ENCODE assay signal across 18 mouse cellular contexts in the genomic region with DNA sequence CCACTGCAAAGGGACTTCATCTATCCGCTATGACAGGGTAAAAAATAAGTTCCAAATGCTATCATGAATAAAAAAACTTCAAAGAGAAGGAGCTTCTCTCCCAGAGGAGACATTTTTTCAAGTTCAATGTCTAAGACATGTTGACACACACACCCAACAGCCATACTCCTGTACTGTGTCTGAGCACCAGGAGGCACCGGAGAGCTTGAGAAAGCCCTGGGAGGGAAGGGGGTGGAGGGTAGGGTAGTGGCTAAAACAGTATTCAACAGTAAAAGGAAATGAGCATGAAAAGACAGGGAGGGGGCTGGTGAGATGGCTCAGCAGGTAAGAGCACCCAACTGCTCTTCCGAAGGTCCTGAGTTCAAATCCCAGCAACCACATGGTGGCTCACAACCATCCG. TPM values are rescaled to one million over a fixed set of nuclear protein-coding genes. Genes with fewer than 3 reads are reported as not detected.
DNase-seq lines count a peak whose midpoint lies in the region; ATAC-seq and TF ChIP-seq lines count a peak whose summit lies in the region.
"Had no signal": no experiment of that assay in that cellular context is flagged by ENCODE, and none has a peak within 500 bp of the region (broad histone marks: within the 10 kb centered on the region; RNA-seq: fewer than 3 reads in every experiment).

No protein-coding gene starts in this region.

- peak; percentile 27; the same call in 1 of the 2 replicates for TF ChIP-seq CTCF in kidney, postnatal 0 days (IDR thresholded peaks at IDR 0.05; ENCODE audit: low read depth)
- TF ChIP-seq CTCF in CH12.LX (conservative IDR thresholded peaks at IDR 0.05 in 1 of 2, IDR thresholded peaks at IDR 0.05 in 1 of 2; ENCODE audit: low read depth in 2 of 2, low read length in 2 of 2): peak in 1 of 2 experiments; percentile 50; a peak in 2 of 4 replicates
- TF ChIP-seq CTCF in kidney, adult 2 months (conservative IDR thresholded peaks at IDR 0.05; ENCODE audit: insufficient read depth, insufficient read length, low read depth, low read length): no peak

- H3K9me3 ChIP-seq in kidney, postnatal 0 days (replicated peaks; ENCODE audit: low read length): no peaks in the 10 kb centered on the region
- no peaks in the 10 kb centered on the region for H3K9me3 ChIP-seq in CH12.LX (replicated peaks; ENCODE audit: low read length)
- no peaks in the 10 kb centered on the region for H3K9me3 ChIP-seq in neural tube, embryonic 15.5 days (replicated peaks)
- H3K9me3 ChIP-seq: embryonic facial prominence, embryonic 15.5 days; forebrain, embryonic 12.5 days; hindbrain, embryonic 15.5 days; lung, embryonic 15.5 days; megakaryocyte, embryonic 14.5 days; neural tube, embryonic 13.5 days had no signal

- no peak overlapping the region for H3K4me2 ChIP-seq in kidney, postnatal 0 days (ENCODE audit: low read length)
- H3K4me2 ChIP-seq in CH12.LX (ENCODE audit: insufficient read depth, low read depth, poor library complexity, severe bottlenecking): no peak overlapping the region
- no peak overlapping the region for H3K4me2 ChIP-seq in neural tube, embryonic 15.5 days
- H3K4me2 ChIP-seq: embryonic facial prominence, embryonic 15.5 days; forebrain, embryonic 12.5 days; hindbrain, embryonic 15.5 days; lung, embryonic 15.5 days; neural tube, embryonic 13.5 days had no signal

- no peak for TF ChIP-seq EP300 in CH12.LX (IDR thresholded peaks at IDR 0.05; ENCODE audit: low read length)

- H3K27ac ChIP-seq in kidney, postnatal 0 days: no peak overlapping the region
- H3K27ac ChIP-seq in CH12.LX (ENCODE audit: insufficient read depth, low read depth): no peak overlapping the region
- H3K27ac ChIP-seq in kidney, adult 2 months (ENCODE audit: insufficient read depth, low read depth, low read length): no peak overlapping the region
- H3K27ac ChIP-seq in neural tube, embryonic 15.5 days (replicated peaks): no peak overlapping the region
- H3K27ac ChIP-seq: embryonic facial prominence, embryonic 15.5 days; forebrain, embryonic 12.5 days; hindbrain, embryonic 15.5 days; lung, embryonic 15.5 days; neural tube, embryonic 13.5 days had no signal

- ATAC-seq in kidney, postnatal 0 days (replicated peaks; ENCODE audit: low FRiP score, low read depth): no peak
- peak; percentile 74 for ATAC-seq in granulocyte monocyte progenitor cell, adult 5-6 weeks (replicated peaks; ENCODE audit: poor library complexity, severe bottlenecking)
- no peak for ATAC-seq in neural tube, embryonic 15.5 days (ENCODE audit: low FRiP score)

- in situ Hi-C loops in CH12.LX (cut with MboI; ENCODE audit: low pct_ligation_motif_present, low pct_unique_long_range_greater_than_20kb, low sequenced_read_pairs): no loop called here

- H3K79me2 ChIP-seq in CH12.LX (replicated peaks; ENCODE audit: control insufficient read depth, extremely low read depth, insufficient read depth, poor library complexity, severe bottlenecking): no peaks in the 10 kb centered on the region

- no peak overlapping the region for H3K9ac ChIP-seq in kidney, postnatal 0 days (ENCODE audit: low read depth, low read length)
- H3K9ac ChIP-seq in CH12.LX (ENCODE audit: insufficient read depth, low read depth): no peak overlapping the region
- no peak overlapping the region for H3K9ac ChIP-seq in neural tube, embryonic 15.5 days (replicated peaks)
- H3K9ac ChIP-seq: embryonic facial prominence, embryonic 15.5 days; forebrain, embryonic 12.5 days; hindbrain, embryonic 15.5 days; lung, embryonic 15.5 days; neural tube, embryonic 13.5 days had no signal

- 88% methylated on average over 3 of the region's 4 CpGs for WGBS in kidney, postnatal 0 days
- 93% methylated on average over 4 of the region's 4 CpGs for WGBS in kidney, adult 2 months
- WGBS in neural tube, embryonic 15.5 days: 92% methylated on average over 4 of the region's 4 CpGs

- no peak for TF ChIP-seq POLR2A in CH12.LX (IDR thresholded peaks at IDR 0.05; ENCODE audit: low read depth, low read length)
- no peak for TF ChIP-seq POLR2A in kidney, adult 2 months (IDR thresholded peaks at IDR 0.05; ENCODE audit: low read depth, low read length)

- no peaks in the 10 kb centered on the region for H3K36me3 ChIP-seq in kidney, postnatal 0 days (ENCODE audit: insufficient read depth, low read length)
- H3K36me3 ChIP-seq in CH12.LX (replicated peaks in 1 of 2; ENCODE audit: control insufficient read depth in 1 of 2, insufficient read depth in 1 of 2, low read length in 1 of 2): no peaks in the 10 kb centered on the region
- H3K36me3 ChIP-seq in kidney, adult 2 months (ENCODE audit: control insufficient read depth, insufficient read depth, low read length): no peaks in the 10 kb centered on the region
- no peaks in the 10 kb centered on the region for H3K36me3 ChIP-seq in neural tube, embryonic 15.5 days
- H3K36me3 ChIP-seq: embryonic facial prominence, embryonic 15.5 days; forebrain, embryonic 12.5 days; hindbrain, embryonic 15.5 days; lung, embryonic 15.5 days; neural tube, embryonic 13.5 days had no signal

- no peak overlapping the region for H3K4me3 ChIP-seq in kidney, postnatal 0 days (replicated peaks; ENCODE audit: low read depth, low read length)
- no peak overlapping the region for H3K4me3 ChIP-seq in CH12.LX (replicated peaks in 1 of 3; ENCODE audit: low read depth in 2 of 3, low read length in 2 of 3, poor library complexity in 1 of 3)
- H3K4me3 ChIP-seq in kidney, adult 2 months (ENCODE audit: insufficient read depth, low read depth, low read length): no peak overlapping the region
- no peak overlapping the region for H3K4me3 ChIP-seq in neural tube, embryonic 15.5 days (replicated peaks)
- H3K4me3 ChIP-seq: embryonic facial prominence, embryonic 15.5 days; forebrain, embryonic 12.5 days; hindbrain, embryonic 15.5 days; lung, embryonic 15.5 days; megakaryocyte, embryonic 14.5 days; neural tube, embryonic 13.5 days had no signal

- dilution Hi-C loops in CH12.LX (cut with MboI; ENCODE audit: extremely low pct_ligation_motif_present, extremely low pct_unique_long_range_greater_than_20kb, low sequenced_read_pairs): no loop called here

- peak; percentile 43 for TF ChIP-seq RAD21 in CH12.LX (IDR thresholded peaks at IDR 0.05; ENCODE audit: low read depth, low read length)

- no peaks in the 10 kb centered on the region; the same call in 1 of the 2 replicates for H3K27me3 ChIP-seq in kidney, postnatal 0 days (ENCODE audit: insufficient read depth, low read length)
- no peaks in the 10 kb centered on the region for H3K27me3 ChIP-seq in CH12.LX (replicated peaks)
- no peaks in the 10 kb centered on the region for H3K27me3 ChIP-seq in kidney, adult 2 months (replicated peaks; ENCODE audit: control insufficient read depth, insufficient read depth, low read length)
- no peaks in the 10 kb centered on the region for H3K27me3 ChIP-seq in neural tube, embryonic 15.5 days (replicated peaks)
- H3K27me3 ChIP-seq: embryonic facial prominence, embryonic 15.5 days; forebrain, embryonic 12.5 days; hindbrain, embryonic 15.5 days; lung, embryonic 15.5 days; neural tube, embryonic 13.5 days had no signal

- no peak for DNase-seq in kidney, postnatal 0 days (ENCODE audit: low spot score)
- no peak for DNase-seq in kidney, postnatal 14 days
- peak; percentile 27 for DNase-seq in CH12.LX (ENCODE audit: extremely low read depth)
- peak; percentile 45 for DNase-seq in thymus, postnatal 25 days
- DNase-seq in kidney, adult 2 months: no peak
- no peak for DNase-seq in cerebellum, adult 11-12 months
- DNase-seq: cerebellum, adult 2 months; heart, postnatal 14 days; kidney, postnatal 10 days; liver had no signal

- no peaks in the 10 kb centered on the region for H3K4me1 ChIP-seq in kidney, postnatal 0 days (replicated peaks; ENCODE audit: insufficient read depth, low read length)
- no peaks in the 10 kb centered on the region for H3K4me1 ChIP-seq in CH12.LX (ENCODE audit: control insufficient read depth in 1 of 2, insufficient read depth in 2 of 2)
- H3K4me1 ChIP-seq in kidney, adult 2 months (ENCODE audit: control insufficient read depth, insufficient read depth, low read length): no peaks in the 10 kb centered on the region
- H3K4me1 ChIP-seq in neural tube, embryonic 15.5 days: no peaks in the 10 kb centered on the region
- H3K4me1 ChIP-seq: embryonic facial prominence, embryonic 15.5 days; forebrain, embryonic 12.5 days; hindbrain, embryonic 15.5 days; lung, embryonic 15.5 days; megakaryocyte, embryonic 14.5 days; neural tube, embryonic 13.5 days had no signal

TF ChIP-seq in CH12.LX, 34 proteins besides CTCF, POLR2A, EP300 and RAD21:
- peak; percentile 40 for TF ChIP-seq SMC3 (IDR thresholded peaks at IDR 0.05; ENCODE audit: low read depth, low read length)
- TF ChIP-seq KAT2A (IDR thresholded peaks at IDR 0.05; ENCODE audit: insufficient replicate concordance, low read length): no peak
- TF ChIP-seq ETS1 (conservative IDR thresholded peaks at IDR 0.05; ENCODE audit: low read depth, low read length): no peak
- no peak for TF ChIP-seq MYC (IDR thresholded peaks at IDR 0.05; ENCODE audit: low read depth, low read length)
- TF ChIP-seq ZC3H11A (IDR thresholded peaks at IDR 0.05; ENCODE audit: low read depth, low read length): no peak
TF ChIP-seq in CH12.LX: peak in this region for 1.

RNA-seq across cellular contexts. Expression of gene Atp8a2, which starts 58.6 kb away (rescaled TPM):
- polyA plus RNA-seq in kidney, postnatal 0 days (2015; fragmentation: Nextera tagmentation; extraction: Ambion mirVana): 0.59 and 0.84 TPM in 2 replicates
- 0.08 and 0.21 TPM in 2 replicates for total RNA-seq in CH12.LX (2012; rRNA removed)
- total RNA-seq in CH12.LX (2014; rRNA removed): 0.11 and 0.15 TPM in 2 replicates
- polyA plus RNA-seq in CH12.LX (2012; ENCODE audit: insufficient read length, low read depth): 0.25 and 0.29 TPM in 2 replicates
- 0.21 and 1.3 TPM in 2 replicates for total RNA-seq in granulocyte monocyte progenitor cell, adult 5-6 weeks (2014; fragmentation: Nextera tagmentation)
- total RNA-seq in granulocyte monocyte progenitor cell, adult 5-6 weeks (2017): 0.56 and 1.3 TPM in 2 replicates
- 0.24 and 0.36 TPM in 2 replicates for polyA plus RNA-seq in kidney, adult 2 months (2012; rRNA removed)
- polyA plus RNA-seq in neural tube, embryonic 15.5 days (2015; fragmentation: Nextera tagmentation; extraction: Ambion mirVana): 35.4 and 46.8 TPM in 2 replicates

Comparison
In these comparisons a context has a peak if more than half of its experiments do, and no peak if none do; other contexts are left out.
1. DNase-seq: peak in CH12.LX (single experiment) and thymus, postnatal 25 days (single experiment); none in kidney, postnatal 0 days (single experiment), kidney, postnatal 14 days (single experiment), kidney, adult 2 months (single experiment) and cerebellum, adult 11-12 months (single experiment).
2. RNA of gene Atp8a2, which starts 58.6 kb away (polyA plus RNA-seq): 35.4 to 46.8 TPM in neural tube, embryonic 15.5 days; 0.59 to 0.84 TPM in kidney, postnatal 0 days, 0.24 to 0.36 TPM in kidney, adult 2 months and 0.25 to 0.29 TPM in CH12.LX; every median in the first group is over 10 times any median in the second.